Mouse (Mus musculus) liver, embryonic 11.5 days (tissue): ENCODE measurements at regions not wholly inside any gene's neighbourhood (a gene's known extent, or its start where the extent isn't known, plus 50 kb on each side); places are given as distances from the start of the nearest gene placed in this dataset.

Experiments
- ATAC-seq: fragments of 200-750 bp; cut with Nextera tagmentation; replicated peaks from 2 replicates; pipeline ENCODE4 v1.8.0; 2017; ENCODE audit warnings: moderate number of reproducible peaks, mild to moderate bottlenecking, moderate TSS enrichment, moderate library complexity; ENCODE audit not compliant: low FRiP score
- DNase-seq: peaks from one replicate; pipeline ENCODE4 v3.0.0-alpha.2; 2017; ENCODE audit warnings: low spot score
- H3K27ac ChIP-seq: fragments of 300-500 bp; sonication (generic); 2 replicates; pipeline ENCODE4 v1.5.1; 2014; ENCODE audit warnings: mild to moderate bottlenecking, low read depth, low read length, control low read depth
- H3K27me3 ChIP-seq: fragments of 300-500 bp; sonication (generic); replicated peaks from 2 replicates; pipeline ENCODE4 v1.6.1; 2014; ENCODE audit warnings: low read length, mixed read lengths; ENCODE audit not compliant: control insufficient read depth, insufficient read depth
- H3K36me3 ChIP-seq: fragments of 300-500 bp; sonication (generic); 2 replicates; pipeline ENCODE4 v1.6.1; 2014; ENCODE audit warnings: mild to moderate bottlenecking, low read length, moderate library complexity, mixed read lengths; ENCODE audit not compliant: control insufficient read depth, insufficient read depth
- H3K4me1 ChIP-seq: fragments of 300-500 bp; sonication (generic); replicated peaks from 2 replicates; pipeline ENCODE4 v1.6.1; 2014; ENCODE audit warnings: low read length, mixed read lengths; ENCODE audit not compliant: control insufficient read depth, insufficient read depth
- H3K4me2 ChIP-seq: fragments of 300-500 bp; sonication (generic); 2 replicates; pipeline ENCODE4 v1.6.1; 2014; ENCODE audit warnings: mild to moderate bottlenecking, control low read depth, moderate library complexity
- H3K4me3 ChIP-seq: fragments of 300-500 bp; sonication (generic); 2 replicates; pipeline ENCODE4 v1.5.1; 2014; ENCODE audit warnings: low read depth, low read length, control low read depth
- H3K9ac ChIP-seq: fragments of 300-500 bp; sonication (generic); 2 replicates; pipeline ENCODE4 v1.6.1; 2014; ENCODE audit warnings: low read depth, low read length, control low read depth
- H3K9me3 ChIP-seq: fragments of 300-500 bp; sonication (generic); 2 replicates; pipeline ENCODE4 v1.6.1; 2016; ENCODE audit warnings: low read length, inconsistent platforms, mixed read lengths; ENCODE audit not compliant: control insufficient read depth
- WGBS: fragments of 180-500 bp; shearing (Covaris S2); extraction: QIAGEN DNeasy Blood & Tissue Kit; methylation state at CpG from one replicate; pipeline ENCODE4 v1.1.7; 2014; 5-methylcytosine and 5-hydroxymethylcytosine counted together

DNA sequence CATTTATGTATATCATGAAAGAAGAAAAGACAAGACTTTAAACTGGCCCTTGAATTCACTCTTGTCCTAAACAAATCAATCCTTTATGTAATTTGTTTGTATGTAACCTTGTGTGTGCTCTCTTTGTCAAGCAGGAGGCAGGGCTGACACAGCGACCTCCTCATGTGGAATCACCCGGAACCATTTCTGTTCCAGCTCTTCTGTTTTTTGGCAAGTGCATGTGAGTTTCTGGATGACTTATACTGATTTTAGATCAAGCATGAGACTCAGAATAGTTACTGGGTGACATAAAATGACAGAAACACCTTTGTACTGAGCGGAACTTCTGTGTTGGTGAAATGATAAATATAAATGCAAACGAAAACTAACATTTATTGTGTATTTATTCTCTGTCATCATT, 152.3 kb upstream of the Cdkn2b start:
- WGBS = 85% methylated on average over 4 of the region's 4 CpGs
- no peak overlapping the region for H3K27ac ChIP-seq

DNA sequence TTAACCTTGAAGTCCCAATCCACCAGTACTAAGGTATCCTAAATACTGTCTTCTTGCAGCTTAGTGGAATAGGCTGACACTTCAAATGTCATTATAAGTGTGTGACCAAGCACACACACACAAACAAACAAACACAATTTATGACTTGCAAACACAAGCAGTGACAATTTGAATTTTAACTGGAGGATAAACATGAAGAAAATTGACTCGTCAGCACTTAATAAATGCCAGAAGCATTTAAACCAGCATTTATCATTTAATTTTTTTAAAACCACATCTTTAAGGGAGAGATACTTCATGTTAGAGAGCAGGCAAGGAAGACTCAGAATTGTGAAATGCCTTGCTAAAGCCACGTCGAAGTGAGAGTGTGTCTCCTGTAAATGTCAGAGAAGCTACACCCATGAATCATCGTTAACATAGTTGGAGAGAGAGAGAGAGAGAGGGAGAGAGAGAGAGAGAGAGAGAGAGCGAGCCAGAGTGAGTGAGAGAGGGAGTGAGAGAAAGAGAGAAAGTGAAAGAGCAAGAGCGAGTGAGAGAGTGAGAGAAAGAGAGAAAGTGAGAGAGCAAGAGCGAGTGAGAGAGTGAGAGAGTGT, 149.4 kb upstream of the Cdkn2b start:
- DNase-seq (no peak), ATAC-seq (no peak)
- Histone ChIP-seq H3K4me3 (no peak overlapping the region), H3K27ac (no peak overlapping the region), H3K36me3 (no peaks in the 10 kb centered on the region), H3K9ac (no peak overlapping the region), H3K4me1 (no peaks in the 10 kb centered on the region), H3K4me2 (no peak overlapping the region), H3K9me3 (no peaks in the 10 kb centered on the region), H3K27me3 (no peaks in the 10 kb centered on the region)
- WGBS = 67% methylated on average over 7 of the region's 7 CpGs

More for the DNA sequence above, 152.3 kb upstream of the Cdkn2b start:
- no peak overlapping the region for H3K4me3 ChIP-seq
- no peaks in the 10 kb centered on the region for H3K27me3 ChIP-seq
- H3K4me1 ChIP-seq = no peaks in the 10 kb centered on the region
- no peak overlapping the region for H3K9ac ChIP-seq
- DNase-seq (no peak), ATAC-seq (no peak)
- no peak overlapping the region for H3K4me2 ChIP-seq
- H3K36me3 ChIP-seq = no peaks in the 10 kb centered on the region
- no peaks in the 10 kb centered on the region for H3K9me3 ChIP-seq

DNA sequence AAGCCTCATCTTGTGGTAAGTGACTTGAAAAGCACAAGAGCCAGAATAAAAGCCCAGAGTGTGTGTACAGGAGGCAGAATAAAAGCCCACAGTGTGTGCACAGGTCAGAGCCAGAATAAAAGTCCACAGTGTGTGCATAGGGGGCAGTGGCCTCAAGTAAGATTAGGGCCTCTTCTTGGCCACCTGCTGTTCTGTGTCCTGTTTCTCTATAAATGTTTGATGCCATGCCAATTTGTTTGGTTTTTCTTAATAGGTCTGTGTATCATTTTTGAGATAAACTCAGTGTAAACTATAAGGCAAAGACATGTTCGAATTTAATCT, 148.5 kb upstream of the Cdkn2b start:
- Histone ChIP-seq H3K9ac (no peak overlapping the region), H3K9me3 (no peaks in the 10 kb centered on the region), H3K36me3 (no peaks in the 10 kb centered on the region), H3K27ac (no peak overlapping the region), H3K4me1 (no peaks in the 10 kb centered on the region), H3K4me3 (no peak overlapping the region), H3K27me3 (no peaks in the 10 kb centered on the region), H3K4me2 (no peak overlapping the region)
- DNase-seq (no peak), ATAC-seq (no peak)
- WGBS = 69% methylated on average over 1 of the region's 1 CpGs

DNA sequence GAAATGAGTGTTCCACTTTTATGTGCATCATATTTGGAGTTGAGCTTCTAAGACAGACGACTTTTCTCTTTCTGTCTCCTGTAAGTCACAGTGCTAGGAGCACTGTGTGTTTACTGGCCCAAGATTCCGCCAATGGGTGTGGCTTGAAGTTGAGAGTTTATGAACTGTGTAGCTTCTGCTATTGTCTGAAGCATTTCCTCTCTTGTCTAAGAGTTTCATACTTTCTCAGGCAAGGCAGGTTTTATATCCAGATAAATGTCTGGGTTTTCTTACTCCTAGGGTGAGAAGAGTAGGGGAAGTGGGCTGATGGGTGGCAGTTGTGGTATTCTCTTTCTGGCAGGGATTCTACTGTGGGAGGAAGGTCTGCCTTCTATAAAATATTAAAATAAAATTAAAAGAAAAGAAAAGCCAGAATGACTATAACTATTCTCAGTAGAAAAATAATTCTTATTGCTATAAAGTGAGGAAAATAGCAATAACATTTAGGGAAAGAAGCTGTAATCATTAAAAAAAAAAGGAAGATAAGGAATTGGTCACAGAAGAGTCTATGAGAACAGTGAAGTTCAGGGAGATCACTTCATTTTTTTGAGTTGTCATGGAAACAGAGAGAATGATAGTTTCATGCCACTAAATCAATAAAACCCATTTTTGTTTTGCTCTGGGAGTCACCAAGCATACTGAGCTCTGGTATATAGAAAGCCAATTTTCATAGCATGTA, 147.9 kb upstream of the Cdkn2b start:
- no peaks in the 10 kb centered on the region for H3K9me3 ChIP-seq
- no peak overlapping the region for H3K4me2 ChIP-seq
- H3K9ac ChIP-seq = no peak overlapping the region
- H3K36me3 ChIP-seq = no peaks in the 10 kb centered on the region
- ATAC-seq (no peak), DNase-seq (no peak)
- H3K4me3 ChIP-seq = no peak overlapping the region
- WGBS = 64% methylated on average over 2 of the region's 2 CpGs
- H3K4me1 ChIP-seq = no peaks in the 10 kb centered on the region
- no peak overlapping the region for H3K27ac ChIP-seq
- H3K27me3 ChIP-seq = no peaks in the 10 kb centered on the region

DNA sequence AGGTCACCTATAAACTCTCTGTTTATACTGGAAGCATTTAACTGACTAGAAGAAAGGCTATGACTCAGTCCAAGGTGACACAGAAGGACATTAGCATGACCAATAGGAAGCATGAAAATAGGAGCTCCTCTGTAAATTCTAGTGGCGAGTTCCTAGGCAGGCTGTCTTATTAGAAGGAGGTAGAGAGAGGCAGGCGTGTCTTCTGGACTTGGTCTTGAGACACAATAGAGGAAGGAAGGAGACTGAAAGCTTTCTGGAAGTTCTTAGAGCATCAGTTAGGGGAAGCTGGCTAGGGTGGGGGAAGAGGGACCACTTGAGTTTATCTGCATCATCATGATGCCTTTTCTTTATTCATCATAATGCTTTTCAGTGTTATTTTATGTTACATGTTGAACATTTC, 147.0 kb upstream of the Cdkn2b start:
- H3K27me3 ChIP-seq = no peaks in the 10 kb centered on the region
- ATAC-seq (no peak), DNase-seq (no peak)
- no peak overlapping the region for H3K4me2 ChIP-seq
- H3K9me3 ChIP-seq = no peaks in the 10 kb centered on the region
- 73% methylated on average over 2 of the region's 2 CpGs for WGBS
- no peak overlapping the region for H3K9ac ChIP-seq
- H3K36me3 ChIP-seq = no peaks in the 10 kb centered on the region
- no peaks in the 10 kb centered on the region for H3K4me1 ChIP-seq
- no peak overlapping the region for H3K4me3 ChIP-seq
- H3K27ac ChIP-seq = no peak overlapping the region

DNA sequence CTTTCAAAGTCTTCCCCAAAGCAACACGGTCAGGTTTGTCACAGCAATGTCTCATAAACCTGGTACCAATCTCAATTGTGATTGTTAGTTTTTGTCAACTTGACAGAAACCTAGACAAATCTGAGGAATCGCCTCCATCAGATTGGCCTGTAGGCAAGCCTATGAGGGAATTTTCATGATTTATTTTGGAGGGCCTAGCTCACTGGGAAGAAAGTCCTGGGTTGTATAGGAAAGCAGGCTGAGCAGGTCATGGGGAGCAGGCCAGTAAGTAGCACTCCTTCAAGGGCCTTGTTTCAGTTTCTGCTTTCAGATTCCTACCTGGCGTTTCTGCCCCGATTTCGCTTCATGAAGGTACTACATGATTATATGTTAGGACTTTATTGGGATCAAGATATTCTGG, 144.1 kb upstream of the Cdkn2b start:
- no peak for ATAC-seq
- no peak overlapping the region for H3K9ac ChIP-seq
- H3K9me3 ChIP-seq = no peaks in the 10 kb centered on the region
- no peak for DNase-seq
- H3K27me3 ChIP-seq = no peaks in the 10 kb centered on the region
- 91% methylated on average over 5 of the region's 5 CpGs for WGBS
- H3K36me3 ChIP-seq = no peaks in the 10 kb centered on the region
- no peak overlapping the region for H3K4me2 ChIP-seq
- no peaks in the 10 kb centered on the region for H3K4me1 ChIP-seq
- no peak overlapping the region for H3K27ac ChIP-seq
- H3K4me3 ChIP-seq = no peak overlapping the region

DNA sequence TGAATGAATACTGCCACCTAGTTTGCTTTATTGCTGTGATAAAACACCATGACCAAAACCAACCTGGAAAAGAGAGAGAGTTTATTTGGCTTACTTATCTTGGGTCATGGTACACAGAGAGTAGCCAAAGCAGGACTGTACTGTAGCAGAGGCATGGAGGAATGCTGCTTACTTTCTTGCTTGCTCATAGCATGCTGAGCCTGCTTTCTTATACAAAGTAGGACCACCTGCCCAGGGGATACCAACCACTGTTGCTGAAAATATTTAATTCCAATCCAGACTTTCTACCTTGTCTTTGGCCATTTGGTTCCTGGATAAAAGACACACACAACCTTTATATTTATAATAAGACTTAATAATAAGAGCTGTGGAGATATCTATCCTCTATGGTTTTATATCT, 142.2 kb upstream of the Cdkn2b start:
- DNase-seq = no peak
- Histone ChIP-seq H3K36me3 (no peaks in the 10 kb centered on the region), H3K27ac (no peak overlapping the region), H3K9me3 (no peaks in the 10 kb centered on the region), H3K9ac (no peak overlapping the region), H3K4me2 (no peak overlapping the region), H3K27me3 (no peaks in the 10 kb centered on the region), H3K4me1 (no peaks in the 10 kb centered on the region), H3K4me3 (no peak overlapping the region)
- ATAC-seq = no peak

DNA sequence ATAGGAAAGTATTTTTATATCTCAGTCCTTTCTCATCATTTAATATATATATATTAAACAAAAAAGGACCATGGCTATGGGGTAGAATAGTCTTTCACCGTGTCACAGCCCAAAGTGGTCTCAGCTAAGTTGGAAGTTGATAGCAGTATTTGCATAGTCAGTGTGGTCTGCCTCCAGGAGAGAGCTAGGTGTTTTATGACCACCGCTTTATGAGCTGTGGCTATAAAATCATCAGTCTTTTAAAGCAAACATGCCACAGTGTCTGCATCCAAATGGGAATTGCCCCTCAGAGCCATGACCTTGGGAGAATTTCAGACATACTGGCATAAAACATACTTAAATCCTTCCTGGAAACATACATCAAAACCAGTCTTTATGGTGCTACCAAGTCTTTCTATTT, 140.9 kb upstream of the Cdkn2b start:
- no peak overlapping the region for H3K4me2 ChIP-seq
- DNase-seq (no peak), ATAC-seq (no peak)
- no peak overlapping the region for H3K27ac ChIP-seq
- WGBS = 56% methylated on average over 2 of the region's 2 CpGs
- no peaks in the 10 kb centered on the region for H3K9me3 ChIP-seq
- H3K27me3 ChIP-seq = no peaks in the 10 kb centered on the region
- H3K4me3 ChIP-seq = no peak overlapping the region
- no peaks in the 10 kb centered on the region for H3K36me3 ChIP-seq
- H3K9ac ChIP-seq = no peak overlapping the region
- no peaks in the 10 kb centered on the region for H3K4me1 ChIP-seq

DNA sequence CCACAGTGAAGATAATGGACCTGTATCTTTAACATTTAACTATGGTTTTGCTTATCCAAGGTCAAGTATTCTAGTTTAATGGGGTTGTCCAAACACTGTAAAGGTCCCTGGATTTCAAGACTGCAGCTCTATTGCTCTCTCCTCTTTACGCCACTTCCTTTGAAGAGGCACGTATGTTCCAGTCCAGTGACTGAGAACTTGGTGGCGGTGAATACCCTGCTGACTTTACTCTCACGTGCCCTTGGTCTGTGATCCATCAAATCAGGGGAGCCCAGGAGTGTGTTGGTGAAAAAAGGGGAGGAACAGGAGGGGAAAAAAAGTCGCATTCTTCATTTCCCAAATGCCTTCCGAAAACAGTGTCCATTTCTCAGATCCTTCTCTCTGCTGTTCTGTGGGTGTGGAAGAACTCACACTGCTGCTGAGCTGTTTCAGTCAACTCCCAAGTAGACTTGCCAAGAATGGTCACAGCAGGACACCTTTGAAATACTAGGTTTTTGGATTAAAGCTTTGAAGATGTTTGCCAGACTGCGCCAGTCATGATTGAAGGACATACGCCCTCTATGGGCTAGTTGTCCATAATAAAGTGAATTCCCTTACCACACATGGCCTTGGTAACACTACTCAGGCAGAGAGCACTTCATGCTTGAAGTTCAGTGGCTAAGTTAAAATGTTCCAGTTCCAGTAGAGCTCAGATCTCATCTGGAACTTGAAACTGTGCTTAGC, 136.1 kb upstream of the Cdkn2b start:
- WGBS = 73% methylated on average over 8 of the region's 8 CpGs
- no peak overlapping the region for H3K9ac ChIP-seq
- no peak overlapping the region for H3K4me2 ChIP-seq
- H3K9me3 ChIP-seq = no peaks in the 10 kb centered on the region
- no peaks in the 10 kb centered on the region for H3K27me3 ChIP-seq
- no peak for DNase-seq
- no peaks in the 10 kb centered on the region for H3K36me3 ChIP-seq
- peaks cover 4% of the 10 kb centered on the region; the same call in 1 of the 2 replicates for H3K4me1 ChIP-seq
- no peak overlapping the region for H3K27ac ChIP-seq
- ATAC-seq = no peak
- no peak overlapping the region for H3K4me3 ChIP-seq
